Mouse (Mus musculus): ENCODE measurements around the gene Il2ra. TPM values are rescaled to one million over a fixed set of nuclear protein-coding genes. Genes with fewer than 3 reads are reported as not detected.

The Il2ra gene
- total and polyA plus RNA-seq, 2 experiments from 2014 or later = not detected

DNA sequence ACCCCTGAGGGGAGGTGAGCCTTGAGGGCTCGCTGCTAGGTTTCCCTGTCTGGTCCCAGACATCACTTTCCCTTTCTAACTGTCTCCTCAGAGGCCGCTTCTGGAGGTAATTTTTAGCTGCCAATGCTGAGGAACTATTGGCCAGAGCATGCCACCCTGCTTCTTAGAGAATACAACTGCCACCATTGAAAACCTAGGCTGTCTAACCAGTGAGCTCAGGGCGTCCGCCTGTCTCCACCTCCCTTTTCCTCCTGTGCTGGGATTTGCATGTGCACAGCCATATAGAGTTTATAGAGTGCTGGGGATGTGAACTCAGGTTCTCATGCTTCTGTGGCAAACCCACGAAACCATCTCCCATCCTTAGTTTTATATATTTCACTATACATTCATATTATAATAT lies 11.2 kb downstream of the Il2ra start:
- Histone ChIP-seq H3K9ac (no peak overlapping the region), H3K27ac (ENCODE audit: low read depth, low read length) (no peak overlapping the region), H3K27me3 (ENCODE audit: insufficient read depth, low read length) (no peaks in the 10 kb centered on the region), H3K4me2 (ENCODE audit: low read depth) (no peak overlapping the region), H3K4me1 (ENCODE audit: insufficient read depth) (no peaks in the 10 kb centered on the region), H3K9me3 (ENCODE audit: low read length) (no peaks in the 10 kb centered on the region), H3K36me3 (ENCODE audit: insufficient read depth) (no peaks in the 10 kb centered on the region), H3K4me3 (ENCODE audit: low read depth, low read length) (no peak overlapping the region)
- WGBS = 70% methylated on average over 5 of the region's 5 CpGs
- no peak for ATAC-seq
- no peak for DNase-seq
- no peak for TF ChIP-seq CTCF (IDR thresholded peaks at IDR 0.05; ENCODE audit: low read depth)

DNA sequence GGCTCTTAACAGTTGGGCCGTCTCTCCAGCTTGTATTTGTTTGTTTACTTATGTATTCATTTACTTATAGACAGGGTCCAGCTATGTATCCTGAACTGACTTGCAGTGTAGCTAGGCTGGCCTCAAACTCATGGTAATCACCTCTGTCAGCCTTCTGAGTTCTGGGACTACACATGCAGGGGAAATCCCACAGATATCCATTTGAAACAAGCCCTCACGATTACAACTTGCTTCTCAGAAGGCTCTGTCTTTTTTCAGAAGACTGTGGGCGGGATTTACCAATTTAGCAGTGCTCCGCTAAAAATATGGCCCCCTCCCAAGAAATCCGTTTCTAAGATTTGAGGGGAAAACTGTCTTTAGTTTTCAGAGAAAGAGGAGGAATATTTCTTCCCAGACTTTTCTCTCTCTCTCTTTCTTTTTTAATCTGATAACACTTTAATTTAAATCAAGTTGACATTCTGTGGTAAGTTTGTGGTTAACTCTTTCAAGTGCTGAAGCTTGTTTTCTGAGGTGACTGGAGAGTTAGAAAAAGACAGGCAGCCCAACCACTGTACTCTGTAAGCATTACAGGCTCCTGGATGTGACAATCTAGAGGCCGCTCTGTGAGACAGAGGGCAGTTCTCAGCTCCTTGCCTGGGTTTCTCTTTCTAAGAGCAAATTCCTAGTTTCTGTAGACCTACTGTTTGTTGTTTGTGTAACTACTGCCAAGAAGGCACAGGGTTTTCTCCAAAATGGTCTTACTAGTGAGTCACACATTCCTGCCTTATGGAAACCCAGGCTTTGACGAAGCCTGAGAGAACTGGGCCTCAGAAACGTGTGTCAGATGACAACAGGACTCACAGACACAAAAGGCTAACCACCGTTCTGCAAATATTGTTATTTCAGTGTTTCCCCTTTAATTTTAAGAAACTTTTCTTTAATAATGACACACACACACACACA lies 12.7 kb downstream of the Il2ra start:
- WGBS = 66% methylated on average over 9 of the region's 9 CpGs
- no peak for DNase-seq

DNA sequence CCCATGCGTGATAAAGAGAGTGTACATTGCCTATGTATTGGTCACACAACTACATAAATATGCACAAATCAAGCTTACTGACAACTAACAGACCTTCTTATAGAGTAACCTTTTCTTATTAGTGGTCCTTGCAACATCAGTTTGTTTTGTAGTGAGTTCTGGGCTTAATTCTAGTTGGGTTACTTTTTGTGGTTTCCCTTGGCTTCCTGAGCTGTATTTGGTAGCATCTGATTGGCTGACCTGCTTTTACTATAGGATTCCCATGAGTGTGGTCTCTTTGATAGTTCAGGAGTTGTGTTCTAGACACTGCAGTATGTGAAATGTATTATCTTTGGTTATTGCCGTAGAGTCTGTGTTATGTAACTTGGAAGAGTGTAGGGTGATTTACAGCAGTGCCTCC lies 15.0 kb downstream of the Il2ra start:
- WGBS = 89% methylated on average over 2 of the region's 2 CpGs
- no peak overlapping the region for H3K9ac ChIP-seq
- no peaks in the 10 kb centered on the region for H3K36me3 ChIP-seq (ENCODE audit: insufficient read depth)
- H3K27ac ChIP-seq (ENCODE audit: low read depth, low read length) = no peak overlapping the region
- H3K4me3 ChIP-seq (ENCODE audit: low read depth, low read length) = no peak overlapping the region
- no peaks in the 10 kb centered on the region for H3K4me1 ChIP-seq (ENCODE audit: insufficient read depth)
- DNase-seq (no peak), ATAC-seq (no peak)
- no peaks in the 10 kb centered on the region for H3K9me3 ChIP-seq (ENCODE audit: low read length)
- no peaks in the 10 kb centered on the region for H3K27me3 ChIP-seq (ENCODE audit: insufficient read depth, low read length)
- H3K4me2 ChIP-seq (ENCODE audit: low read depth) = no peak overlapping the region
- no peak for TF ChIP-seq CTCF (IDR thresholded peaks at IDR 0.05; ENCODE audit: low read depth)

More for the DNA sequence above, 12.7 kb downstream of the Il2ra start:
- no peak overlapping the region for H3K4me3 ChIP-seq (ENCODE audit: low read depth, low read length)
- H3K4me1 ChIP-seq (ENCODE audit: insufficient read depth) = no peaks in the 10 kb centered on the region
- no peaks in the 10 kb centered on the region for H3K27me3 ChIP-seq (ENCODE audit: insufficient read depth, low read length)
- H3K9ac ChIP-seq = no peak overlapping the region
- H3K36me3 ChIP-seq (ENCODE audit: insufficient read depth) = no peaks in the 10 kb centered on the region
- H3K4me2 ChIP-seq (ENCODE audit: low read depth) = no peak overlapping the region
- no peak overlapping the region for H3K27ac ChIP-seq (ENCODE audit: low read depth, low read length)
- no peak for TF ChIP-seq CTCF (IDR thresholded peaks at IDR 0.05; ENCODE audit: low read depth)
- H3K9me3 ChIP-seq (ENCODE audit: low read length) = no peaks in the 10 kb centered on the region
- no peak for ATAC-seq

DNA sequence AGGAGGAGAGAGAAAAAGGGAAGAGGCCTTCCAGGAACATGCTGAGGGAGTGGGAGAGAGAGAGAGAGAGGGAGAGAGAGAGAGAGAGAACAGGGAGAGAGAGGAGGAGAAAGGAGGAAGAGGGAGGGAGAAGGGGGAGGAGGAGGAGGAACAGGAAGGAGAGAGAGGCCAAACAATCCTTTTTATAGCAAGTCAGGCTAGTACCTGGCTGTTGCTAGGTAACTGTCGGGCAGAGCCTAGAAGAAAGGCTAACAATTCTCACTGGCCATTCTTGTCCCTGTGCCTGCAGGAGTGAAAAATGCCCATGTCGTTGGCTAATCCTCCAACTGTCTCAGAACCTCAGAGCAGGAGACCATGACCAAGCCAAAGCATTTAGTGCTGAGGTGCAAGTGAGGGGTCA lies 16.7 kb downstream of the Il2ra start:
- Histone ChIP-seq H3K4me1 (ENCODE audit: insufficient read depth) (no peaks in the 10 kb centered on the region), H3K4me2 (ENCODE audit: low read depth) (no peak overlapping the region), H3K36me3 (ENCODE audit: insufficient read depth) (no peaks in the 10 kb centered on the region), H3K9ac (no peak overlapping the region), H3K27ac (ENCODE audit: low read depth, low read length) (no peak overlapping the region), H3K9me3 (ENCODE audit: low read length) (no peaks in the 10 kb centered on the region), H3K4me3 (ENCODE audit: low read depth, low read length) (no peak overlapping the region), H3K27me3 (ENCODE audit: insufficient read depth, low read length) (no peaks in the 10 kb centered on the region)
- DNase-seq (no peak), ATAC-seq (peak; percentile 62)
- TF ChIP-seq CTCF (IDR thresholded peaks at IDR 0.05; ENCODE audit: low read depth) = no peak
- WGBS = 33% methylated on average over 2 of the region's 2 CpGs

GRCm38 (mm10) chr2:11662143-11662906 lies 19.7 kb downstream of the Il2ra start:
- no peak overlapping the region for H3K9ac ChIP-seq
- no peaks in the 10 kb centered on the region for H3K4me1 ChIP-seq (ENCODE audit: insufficient read depth)
- no peaks in the 10 kb centered on the region for H3K36me3 ChIP-seq (ENCODE audit: insufficient read depth)
- H3K9me3 ChIP-seq (ENCODE audit: low read length) = no peaks in the 10 kb centered on the region
- H3K27me3 ChIP-seq (ENCODE audit: insufficient read depth, low read length) = no peaks in the 10 kb centered on the region
- no peak for DNase-seq
- H3K4me3 ChIP-seq (ENCODE audit: low read depth, low read length) = no peak overlapping the region
- no peak overlapping the region for H3K4me2 ChIP-seq (ENCODE audit: low read depth)
- no peak for TF ChIP-seq CTCF (IDR thresholded peaks at IDR 0.05; ENCODE audit: low read depth)
- H3K27ac ChIP-seq (ENCODE audit: low read depth, low read length) = no peak overlapping the region
- 86% methylated on average over 6 of the region's 6 CpGs for WGBS
- ATAC-seq = no peak

GRCm38 (mm10) chr2:11662907-11663230 lies 20.3 kb downstream of the Il2ra start:
- 90% methylated on average over 1 of the region's 1 CpGs for WGBS
- no peak for DNase-seq
- H3K36me3 ChIP-seq (ENCODE audit: insufficient read depth) = no peaks in the 10 kb centered on the region
- H3K9ac ChIP-seq = no peak overlapping the region
- no peak for ATAC-seq
- H3K4me1 ChIP-seq (ENCODE audit: insufficient read depth) = no peaks in the 10 kb centered on the region
- H3K27me3 ChIP-seq (ENCODE audit: insufficient read depth, low read length) = no peaks in the 10 kb centered on the region
- no peak overlapping the region for H3K4me3 ChIP-seq (ENCODE audit: low read depth, low read length)
- no peak overlapping the region for H3K27ac ChIP-seq (ENCODE audit: low read depth, low read length)
- TF ChIP-seq CTCF (IDR thresholded peaks at IDR 0.05; ENCODE audit: low read depth) = no peak
- no peak overlapping the region for H3K4me2 ChIP-seq (ENCODE audit: low read depth)
- no peaks in the 10 kb centered on the region for H3K9me3 ChIP-seq (ENCODE audit: low read length)

GRCm38 (mm10) chr2:11663961-11664360 lies 21.4 kb downstream of the Il2ra start:
- H3K9ac ChIP-seq = peak overlapping the region; percentile 10; the same call in 1 of the 2 replicates
- no peak overlapping the region for H3K27ac ChIP-seq (ENCODE audit: low read depth, low read length)
- WGBS = 4% methylated on average over 10 of the region's 10 CpGs
- H3K36me3 ChIP-seq (ENCODE audit: insufficient read depth) = no peaks in the 10 kb centered on the region
- TF ChIP-seq CTCF (IDR thresholded peaks at IDR 0.05; ENCODE audit: low read depth) = peak; percentile 90
- H3K9me3 ChIP-seq (ENCODE audit: low read length) = no peaks in the 10 kb centered on the region
- DNase-seq (peak; percentile 86), ATAC-seq (peak; percentile 96)
- peak overlapping the region; percentile 25 for H3K4me3 ChIP-seq (ENCODE audit: low read depth, low read length)
- no peaks in the 10 kb centered on the region for H3K4me1 ChIP-seq (ENCODE audit: insufficient read depth)
- no peaks in the 10 kb centered on the region for H3K27me3 ChIP-seq (ENCODE audit: insufficient read depth, low read length)
- peak overlapping the region; percentile 41 for H3K4me2 ChIP-seq (ENCODE audit: low read depth)
